Mouse (Mus musculus): ENCODE results near the gene Klc4.

DNA sequence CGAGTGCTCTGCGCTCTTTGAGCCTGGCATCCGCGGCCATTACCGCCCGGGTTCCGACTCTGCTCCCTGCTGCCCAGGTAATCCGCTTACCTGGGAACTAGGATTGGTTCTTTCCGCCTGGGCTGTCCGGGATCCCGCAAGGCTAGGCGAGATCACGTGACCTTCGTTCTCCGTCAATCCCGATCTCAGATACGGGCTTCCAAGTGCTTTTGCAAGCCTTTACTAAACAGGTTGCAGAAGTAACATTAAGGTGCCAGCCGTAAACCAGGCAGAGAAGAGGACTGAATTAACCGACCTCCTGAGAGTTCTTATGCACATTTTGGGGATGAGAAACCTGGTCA is 470 bp upstream of the Klc4 start:
- TF ChIP-seq CTCF (IDR thresholded peaks at IDR 0.05; ENCODE audit: extremely low read depth, insufficient read length, insufficient replicate concordance, low read depth, low read length), result no peak
- no peak for TF ChIP-seq POLR2A (IDR thresholded peaks at IDR 0.05; ENCODE audit: low read depth, low read length)
